9 mouse cellular contexts compared by ENCODE assay signal in genomic region chr5:113832490-113832901, GRCm38 (mm10). TPM values are rescaled to one million over a fixed set of nuclear protein-coding genes. Genes with fewer than 3 reads are reported as not detected.
DNase-seq lines count a peak whose midpoint lies in the region; TF ChIP-seq lines count a peak whose summit lies in the region.
"Had no signal": no experiment of that assay in that cellular context is flagged by ENCODE, and none has a peak within 500 bp of the region (broad histone marks: within the 10 kb centered on the region; RNA-seq: fewer than 3 reads in every experiment).

Selplg (minus strand) TSS chr5:113832644.

- H3K79me2 ChIP-seq in heart, adult 2 months (replicated peaks; ENCODE audit: control insufficient read depth, insufficient read depth, low read length) = no peaks in the 10 kb centered on the region

- no peak for TF ChIP-seq CTCF in kidney, adult 2 months (conservative IDR thresholded peaks at IDR 0.05; ENCODE audit: insufficient read depth, insufficient read length, low read depth, low read length)
- no peak for TF ChIP-seq CTCF in heart, adult 2 months (IDR thresholded peaks at IDR 0.05)

- TF ChIP-seq EP300 in heart, adult 2 months (IDR thresholded peaks at IDR 0.05; ENCODE audit: insufficient read depth, low read depth, low read length) = no peak

- DNase-seq in kidney, adult 2 months = no peak
- DNase-seq in kidney, postnatal 25 days = no peak
- DNase-seq in CD8-positive naive resting alpha-beta T cell, adult 2 months (ENCODE audit: low read depth in 2 of 2, low spot score in 2 of 2) = peak; percentile 84 to 85
- DNase-seq in layer of hippocampus, postnatal 10 days (ENCODE audit: low spot score in 2 of 2) = no peak
- DNase-seq in natural killer cell, adult 2 months (ENCODE audit: low spot score in 2 of 2) = peak; percentile 72 to 75
- DNase-seq in ovary, postnatal 10 days (ENCODE audit: low spot score) = no peak
- no peak for DNase-seq in heart, adult 2 months
- DNase-seq in right cerebral cortex, postnatal 4 days = no peak

- no peak within 1 kb of the TSS for H3K27ac ChIP-seq in kidney, adult 2 months (ENCODE audit: insufficient read depth, low read depth, low read length)
- H3K27ac ChIP-seq in heart, adult 2 months = no peak within 1 kb of the TSS
- H3K27ac ChIP-seq: embryonic facial prominence, embryonic 12.5 days had no signal

- no peak within 1 kb of the TSS for H3K9ac ChIP-seq in heart, adult 2 months (ENCODE audit: low read depth, low read length)
- H3K9ac ChIP-seq: embryonic facial prominence, embryonic 12.5 days had no signal

- TF ChIP-seq POLR2A in kidney, adult 2 months (IDR thresholded peaks at IDR 0.05; ENCODE audit: low read depth, low read length) = no peak
- no peak for TF ChIP-seq POLR2A in heart, adult 2 months (IDR thresholded peaks at IDR 0.05; ENCODE audit: insufficient read depth, low read depth, low read length)

- no peak within 1 kb of the TSS for H3K4me3 ChIP-seq in kidney, adult 2 months (ENCODE audit: insufficient read depth, low read depth, low read length)
- H3K4me3 ChIP-seq in heart, adult 2 months = no peak within 1 kb of the TSS
- H3K4me3 ChIP-seq: embryonic facial prominence, embryonic 12.5 days had no signal

- H3K36me3 ChIP-seq in kidney, adult 2 months (ENCODE audit: control insufficient read depth, insufficient read depth, low read length) = no peaks in the 10 kb centered on the region
- no peaks in the 10 kb centered on the region for H3K36me3 ChIP-seq in heart, adult 2 months (ENCODE audit: control insufficient read depth, insufficient read depth, low read length)
- H3K36me3 ChIP-seq: embryonic facial prominence, embryonic 12.5 days had no signal

- intact Hi-C loops in heart, adult 2 months (cut with DNase I) = no loop called here

- H3K27me3 ChIP-seq in kidney, adult 2 months (replicated peaks; ENCODE audit: control insufficient read depth, insufficient read depth, low read length) = no peaks in the 10 kb centered on the region
- H3K27me3 ChIP-seq in heart, adult 2 months (ENCODE audit: control insufficient read depth, insufficient read depth, low read length) = no peaks in the 10 kb centered on the region
- H3K27me3 ChIP-seq: embryonic facial prominence, embryonic 12.5 days had no signal

- WGBS in kidney, adult 2 months = 42% methylated on average over 8 of the region's 8 CpGs
- whole genome bisulfite sequencing in heart, adult 2 months = 53% methylated on average over 8 of the region's 8 CpGs

- no peaks in the 10 kb centered on the region for H3K4me1 ChIP-seq in kidney, adult 2 months (ENCODE audit: control insufficient read depth, insufficient read depth, low read length)
- H3K4me1 ChIP-seq in heart, adult 2 months (ENCODE audit: control insufficient read depth, insufficient read depth, low read length) = no peaks in the 10 kb centered on the region

RNA-seq across cellular contexts. Expression of gene Selplg, which starts in this region (rescaled TPM):
- polyA plus RNA-seq in kidney, adult 2 months (2012; rRNA removed) = 9.6 and 20.5 TPM in 2 replicates
- 10 to 100 TPM; 12.1 to 12.9 TPM for total RNA-seq in layer of hippocampus, postnatal 10 days (2021)
- total RNA-seq in heart, adult 2 months (2021) = 1 to 10 TPM; 3.4 to 4.5 TPM
- polyA plus RNA-seq in heart, adult 2 months (2012; rRNA removed) = 5.7 and 14.1 TPM in 2 replicates

Comparison
In these comparisons a context has a peak if more than half of its experiments do, and no peak if none do; other contexts are left out.
1. DNase-seq: peak in CD8-positive naive resting alpha-beta T cell, adult 2 months (2 of 2) and natural killer cell, adult 2 months (2 of 2); none in kidney, adult 2 months (single experiment), kidney, postnatal 25 days (0 of 2), layer of hippocampus, postnatal 10 days (0 of 2), ovary, postnatal 10 days (single experiment), heart, adult 2 months (0 of 2) and right cerebral cortex, postnatal 4 days (single experiment).